14 mouse cellular contexts compared by ENCODE assay signal in genomic region chr7:110282797-110283196, GRCm38 (mm10).
"Had no signal": no experiment of that assay in that cellular context is flagged by ENCODE, and none has a peak within 500 bp of the region (broad histone marks: within the 10 kb centered on the region; RNA-seq: fewer than 3 reads in every experiment).

No protein-coding gene starts in this region.

- H3K27me3 ChIP-seq: kidney, embryonic 15.5 days; liver, embryonic 15.5 days; neural tube, embryonic 12.5 days had no signal

- H3K27ac ChIP-seq: kidney, embryonic 15.5 days; left cerebral cortex, adult 2 months; limb, embryonic 10.5 days; liver, embryonic 15.5 days; macrophage; neural tube, embryonic 12.5 days had no signal

- H3K4me1 ChIP-seq: liver, embryonic 15.5 days had no signal

- H3K4me2 ChIP-seq: kidney, embryonic 15.5 days; liver, embryonic 11.5 days; liver, embryonic 15.5 days; lung, embryonic 14.5 days; neural tube, embryonic 12.5 days had no signal

- H3K4me3 ChIP-seq: kidney, embryonic 15.5 days; left cerebral cortex, adult 2 months; limb, embryonic 10.5 days; liver, embryonic 15.5 days; neural tube, embryonic 12.5 days had no signal

- H3K9ac ChIP-seq: kidney, embryonic 15.5 days; liver, embryonic 15.5 days; lung, embryonic 14.5 days; neural tube, embryonic 12.5 days had no signal

- DNase-seq: kidney, adult 2 months; kidney, postnatal 14 days; lung, embryonic 14.5 days; lung, postnatal 14 days; midbrain, embryonic 14.5 days; retina, postnatal 1 day; thymus, postnatal 14 days had no signal

- H3K9me3 ChIP-seq: kidney, embryonic 15.5 days; limb, embryonic 10.5 days; liver, embryonic 15.5 days; neural tube, embryonic 12.5 days had no signal
